Mouse (Mus musculus) G1E-ER4 (cell line): ENCODE results near the gene Pfdn4. TPM values are rescaled to one million over a fixed set of nuclear protein-coding genes. Genes with fewer than 3 reads are reported as not detected.

ENCODE experiments used
- GATA1 ChIP-seq: IDR thresholded peaks from one replicate; pipeline ENCODE4 v1.8.0; 2012; ENCODE audit warnings: low read length, inconsistent platforms
- polyA plus RNA-seq: library from polyadenylated mRNA; stranded (reverse); fragments of >175 nt; gene quantifications from 2 replicates; pipeline ENCODE4 v1.2.3, GENCODE M21; 2012

Pfdn4 gene
- polyA plus RNA-seq, 1 experiment, result 8.1 TPM

GRCm38 (mm10) chr2:170483914-170484313 is 12.3 kb upstream of the Pfdn4 start:
- no peak for TF ChIP-seq GATA1

- TF ChIP-seq GATA1, result no peak
Observed at GRCm38 (mm10) chr2:170487202-170487601, 9.0 kb upstream of the Pfdn4 start.

GRCm38 (mm10) chr2:170487890-170488502 is 8.2 kb upstream of the Pfdn4 start:
- TF ChIP-seq GATA1, result no peak

- TF ChIP-seq GATA1, result no peak
Observed at GRCm38 (mm10) chr2:170494784-170495710, 1.2 kb upstream of the Pfdn4 start.

GRCm38 (mm10) chr2:170497091-170497566 is 901 bp downstream of the Pfdn4 start, which contains the start of gene Cyp24a1:
Cyp24a1 (minus strand) TSS chr2:170497145.
- no peak for TF ChIP-seq GATA1

GRCm38 (mm10) chr2:170498011-170498410 is 1.8 kb downstream of the Pfdn4 start:
- TF ChIP-seq GATA1, result no peak

GRCm38 (mm10) chr2:170503343-170503742 is 7.1 kb downstream of the Pfdn4 start:
- no peak for TF ChIP-seq GATA1

- TF ChIP-seq GATA1, result no peak
Observed at GRCm38 (mm10) chr2:170503983-170504382, 7.8 kb downstream of the Pfdn4 start.

GRCm38 (mm10) chr2:170507734-170508133 is 11.5 kb downstream of the Pfdn4 start:
- no peak for TF ChIP-seq GATA1

- TF ChIP-seq GATA1, result no peak
Observed at GRCm38 (mm10) chr2:170508821-170509220, 12.6 kb downstream of the Pfdn4 start.

- no peak for TF ChIP-seq GATA1
Observed at GRCm38 (mm10) chr2:170511073-170511891, 15.1 kb downstream of the Pfdn4 start.

- no peak for TF ChIP-seq GATA1
Observed at GRCm38 (mm10) chr2:170513756-170514155, 17.5 kb downstream of the Pfdn4 start.

- no peak for TF ChIP-seq GATA1
Observed at GRCm38 (mm10) chr2:170520321-170520971, 24.2 kb downstream of the Pfdn4 start.

GRCm38 (mm10) chr2:170526513-170526912 is 30.3 kb downstream of the Pfdn4 start:
- no peak for TF ChIP-seq GATA1

- TF ChIP-seq GATA1, result no peak
Observed at GRCm38 (mm10) chr2:170528061-170528460, 31.8 kb downstream of the Pfdn4 start.

- no peak for TF ChIP-seq GATA1
Observed at GRCm38 (mm10) chr2:170529766-170530165, 33.5 kb downstream of the Pfdn4 start.
